Mouse (Mus musculus): ENCODE data around the gene Frs3. TPM values are rescaled to one million over a fixed set of nuclear protein-coding genes. Genes with fewer than 3 reads are reported as not detected.

Gene Frs3
- polyA plus RNA-seq, 1 experiment from 2014 or later = 32.3 TPM

- Histone ChIP-seq H3K27ac (replicated peaks; ENCODE audit: low read depth, low read length) (no peak overlapping the region), H3K27me3 (ENCODE audit: control insufficient read depth, insufficient read depth, low read length) (peaks cover 10% of the 10 kb centered on the region), H3K9ac (replicated peaks; ENCODE audit: low read length) (no peak overlapping the region), H3K4me1 (ENCODE audit: control insufficient read depth, insufficient read depth, low read length) (peaks cover 4% of the 10 kb centered on the region), H3K4me2 (ENCODE audit: low read length) (no peak overlapping the region), H3K4me3 (replicated peaks; ENCODE audit: low read depth, low read length) (no peak overlapping the region), H3K36me3 (ENCODE audit: control insufficient read depth, insufficient read depth, low read length) (no peaks in the 10 kb centered on the region), H3K9me3 (ENCODE audit: control insufficient read depth, low read length) (no peaks in the 10 kb centered on the region)
- DNase-seq (no peak), ATAC-seq (ENCODE audit: low FRiP score, low TSS enrichment) (no peak)
- 48% methylated on average over 16 of the region's 16 CpGs for WGBS
Observed at GRCm38 (mm10) chr17:47742991-47743734, 54.3 kb downstream of the Frs3 start.

GRCm38 (mm10) chr17:47744086-47744485 is 55.3 kb downstream of the Frs3 start:
- peaks cover under 1% of the 10 kb centered on the region for H3K27me3 ChIP-seq (ENCODE audit: control insufficient read depth, insufficient read depth, low read length)
- H3K27ac ChIP-seq (replicated peaks; ENCODE audit: low read depth, low read length) = no peak overlapping the region
- H3K36me3 ChIP-seq (ENCODE audit: control insufficient read depth, insufficient read depth, low read length) = no peaks in the 10 kb centered on the region
- no peak overlapping the region for H3K4me3 ChIP-seq (replicated peaks; ENCODE audit: low read depth, low read length)
- no peak overlapping the region for H3K9ac ChIP-seq (replicated peaks; ENCODE audit: low read length)
- DNase-seq = no peak
- 92% methylated on average over 14 of the region's 14 CpGs for WGBS
- H3K9me3 ChIP-seq (ENCODE audit: control insufficient read depth, low read length) = no peaks in the 10 kb centered on the region
- H3K4me2 ChIP-seq (ENCODE audit: low read length) = no peak overlapping the region
- ATAC-seq (ENCODE audit: low FRiP score, low TSS enrichment) = no peak
- H3K4me1 ChIP-seq (ENCODE audit: control insufficient read depth, insufficient read depth, low read length) = no peaks in the 10 kb centered on the region; the same call in 1 of the 2 replicates

GRCm38 (mm10) chr17:47744746-47745368 is 56.0 kb downstream of the Frs3 start:
- no peak overlapping the region for H3K9ac ChIP-seq (replicated peaks; ENCODE audit: low read length)
- H3K36me3 ChIP-seq (ENCODE audit: control insufficient read depth, insufficient read depth, low read length) = no peaks in the 10 kb centered on the region
- H3K4me2 ChIP-seq (ENCODE audit: low read length) = no peak overlapping the region
- ATAC-seq (ENCODE audit: low FRiP score, low TSS enrichment) = no peak
- no peaks in the 10 kb centered on the region for H3K9me3 ChIP-seq (ENCODE audit: control insufficient read depth, low read length)
- no peaks in the 10 kb centered on the region for H3K4me1 ChIP-seq (ENCODE audit: control insufficient read depth, insufficient read depth, low read length)
- H3K27me3 ChIP-seq (ENCODE audit: control insufficient read depth, insufficient read depth, low read length) = no peaks in the 10 kb centered on the region
- WGBS = 90% methylated on average over 10 of the region's 10 CpGs
- H3K4me3 ChIP-seq (replicated peaks; ENCODE audit: low read depth, low read length) = no peak overlapping the region
- H3K27ac ChIP-seq (replicated peaks; ENCODE audit: low read depth, low read length) = no peak overlapping the region
- DNase-seq = no peak

GRCm38 (mm10) chr17:47748791-47749553 is 60.1 kb downstream of the Frs3 start:
- no peak for ATAC-seq (ENCODE audit: low FRiP score, low TSS enrichment)
- no peak overlapping the region for H3K27ac ChIP-seq (replicated peaks; ENCODE audit: low read depth, low read length)
- no peak overlapping the region for H3K4me2 ChIP-seq (ENCODE audit: low read length)
- DNase-seq = no peak
- H3K9ac ChIP-seq (replicated peaks; ENCODE audit: low read length) = no peak overlapping the region
- H3K27me3 ChIP-seq (ENCODE audit: control insufficient read depth, insufficient read depth, low read length) = no peaks in the 10 kb centered on the region
- H3K4me3 ChIP-seq (replicated peaks; ENCODE audit: low read depth, low read length) = no peak overlapping the region
- no peaks in the 10 kb centered on the region for H3K36me3 ChIP-seq (ENCODE audit: control insufficient read depth, insufficient read depth, low read length)
- no peaks in the 10 kb centered on the region for H3K9me3 ChIP-seq (ENCODE audit: control insufficient read depth, low read length)
- no peaks in the 10 kb centered on the region for H3K4me1 ChIP-seq (ENCODE audit: control insufficient read depth, insufficient read depth, low read length)
- WGBS = 77% methylated on average over 14 of the region's 14 CpGs

- 79% methylated on average over 3 of the region's 3 CpGs for whole genome bisulfite sequencing
- H3K27me3 ChIP-seq (ENCODE audit: control insufficient read depth, insufficient read depth, low read length) = no peaks in the 10 kb centered on the region
- DNase-seq = no peak
Observed at GRCm38 (mm10) chr17:47749626-47750025, 60.8 kb downstream of the Frs3 start.

GRCm38 (mm10) chr17:47750101-47750500 is 61.3 kb downstream of the Frs3 start:
- ATAC-seq (ENCODE audit: low FRiP score, low TSS enrichment) (no peak), DNase-seq (no peak)
- WGBS = 60% methylated on average over 6 of the region's 6 CpGs
- Histone ChIP-seq H3K4me3 (replicated peaks; ENCODE audit: low read depth, low read length) (no peak overlapping the region), H3K9me3 (ENCODE audit: control insufficient read depth, low read length) (no peaks in the 10 kb centered on the region), H3K4me2 (ENCODE audit: low read length) (no peak overlapping the region), H3K4me1 (ENCODE audit: control insufficient read depth, insufficient read depth, low read length) (no peaks in the 10 kb centered on the region), H3K27me3 (ENCODE audit: control insufficient read depth, insufficient read depth, low read length) (no peaks in the 10 kb centered on the region), H3K27ac (replicated peaks; ENCODE audit: low read depth, low read length) (no peak overlapping the region), H3K36me3 (ENCODE audit: control insufficient read depth, insufficient read depth, low read length) (no peaks in the 10 kb centered on the region), H3K9ac (replicated peaks; ENCODE audit: low read length) (no peak overlapping the region)

More at GRCm38 (mm10) chr17:47749626-47750025, 60.8 kb downstream of the Frs3 start:
- Histone ChIP-seq H3K4me3 (replicated peaks; ENCODE audit: low read depth, low read length) (no peak overlapping the region), H3K9me3 (ENCODE audit: control insufficient read depth, low read length) (no peaks in the 10 kb centered on the region), H3K36me3 (ENCODE audit: control insufficient read depth, insufficient read depth, low read length) (no peaks in the 10 kb centered on the region), H3K9ac (replicated peaks; ENCODE audit: low read length) (no peak overlapping the region), H3K4me2 (ENCODE audit: low read length) (no peak overlapping the region), H3K4me1 (ENCODE audit: control insufficient read depth, insufficient read depth, low read length) (no peaks in the 10 kb centered on the region), H3K27ac (replicated peaks; ENCODE audit: low read depth, low read length) (no peak overlapping the region)
- no peak for ATAC-seq (ENCODE audit: low FRiP score, low TSS enrichment)

- Histone ChIP-seq H3K27me3 (ENCODE audit: control insufficient read depth, insufficient read depth, low read length) (no peaks in the 10 kb centered on the region), H3K9ac (replicated peaks; ENCODE audit: low read length) (no peak overlapping the region), H3K4me1 (ENCODE audit: control insufficient read depth, insufficient read depth, low read length) (no peaks in the 10 kb centered on the region), H3K27ac (replicated peaks; ENCODE audit: low read depth, low read length) (no peak overlapping the region), H3K9me3 (ENCODE audit: control insufficient read depth, low read length) (no peaks in the 10 kb centered on the region), H3K4me3 (replicated peaks; ENCODE audit: low read depth, low read length) (no peak overlapping the region), H3K4me2 (ENCODE audit: low read length) (no peak overlapping the region), H3K36me3 (ENCODE audit: control insufficient read depth, insufficient read depth, low read length) (no peaks in the 10 kb centered on the region)
- DNase-seq (no peak), ATAC-seq (ENCODE audit: low FRiP score, low TSS enrichment) (no peak)
- WGBS = 74% methylated on average over 5 of the region's 5 CpGs
Observed at GRCm38 (mm10) chr17:47751811-47752210, 63.0 kb downstream of the Frs3 start.

GRCm38 (mm10) chr17:47753130-47753775 is 64.4 kb downstream of the Frs3 start:
- no peaks in the 10 kb centered on the region for H3K27me3 ChIP-seq (ENCODE audit: control insufficient read depth, insufficient read depth, low read length)
- no peak for DNase-seq
- no peaks in the 10 kb centered on the region for H3K9me3 ChIP-seq (ENCODE audit: control insufficient read depth, low read length)
- H3K4me3 ChIP-seq (replicated peaks; ENCODE audit: low read depth, low read length) = no peak overlapping the region
- H3K4me2 ChIP-seq (ENCODE audit: low read length) = no peak overlapping the region
- ATAC-seq (ENCODE audit: low FRiP score, low TSS enrichment) = no peak
- WGBS = 79% methylated on average over 8 of the region's 8 CpGs
- H3K4me1 ChIP-seq (ENCODE audit: control insufficient read depth, insufficient read depth, low read length) = no peaks in the 10 kb centered on the region
- no peak overlapping the region for H3K9ac ChIP-seq (replicated peaks; ENCODE audit: low read length)
- H3K36me3 ChIP-seq (ENCODE audit: control insufficient read depth, insufficient read depth, low read length) = no peaks in the 10 kb centered on the region
- no peak overlapping the region for H3K27ac ChIP-seq (replicated peaks; ENCODE audit: low read depth, low read length)

Measured in midbrain, embryonic 14.5 days (tissue).